In genomic region chr17:10317981-10318551, GRCm38 (mm10) we compare ENCODE assay signal across 7 mouse cellular contexts. TPM values are rescaled to one million over a fixed set of nuclear protein-coding genes. Genes with fewer than 3 reads are reported as not detected.
A peak's percentile ranks its signal among the peaks of the same experiment; 100 is the strongest.
DNase-seq lines count a peak whose midpoint lies in the region; ATAC-seq lines count a peak whose summit lies in the region.

No protein-coding gene starts in this region.

- peak; percentile 90 for DNase-seq in NIH3T3 (ENCODE audit: low read depth)
- peak; percentile 54 for DNase-seq in c-Kit-positive CD71-positive TER-119-negative erythroid progenitor cells, embryonic 14.5 days (ENCODE audit: low read depth)
- DNase-seq in forebrain, embryonic 14.5 days (ENCODE audit: low spot score) = peak; percentile 64
- peak; percentile 63 for DNase-seq in hindbrain, embryonic 10.5 days (ENCODE audit: low spot score)
- peak; percentile 80 for DNase-seq in splenic B cell, adult 2 months (ENCODE audit: low read depth, low spot score)

- peak overlapping the region; percentile 67 for H3K4me2 ChIP-seq in forebrain, embryonic 14.5 days (ENCODE audit: low read length)
- H3K4me2 ChIP-seq in limb, embryonic 15.5 days = peak overlapping the region; percentile 42
- peak overlapping the region; percentile 56 for H3K4me2 ChIP-seq in midbrain, embryonic 15.5 days

- no peak for ATAC-seq in forebrain, embryonic 14.5 days
- ATAC-seq in limb, embryonic 15.5 days (ENCODE audit: insufficient number of reproducible peaks, low FRiP score, low TSS enrichment, low read depth) = 0 out of 2 replicates have a peak, but pooled peaks have one; percentile 37
- ATAC-seq in midbrain, embryonic 15.5 days (replicated peaks) = no peak

- peak overlapping the region; percentile 100 for H3K27ac ChIP-seq in forebrain, embryonic 14.5 days (ENCODE audit: low read depth, low read length)
- peak overlapping the region; percentile 100 for H3K27ac ChIP-seq in hindbrain, embryonic 10.5 days
- H3K27ac ChIP-seq in limb, embryonic 15.5 days = peak overlapping the region; percentile 99
- H3K27ac ChIP-seq in midbrain, embryonic 15.5 days = peak overlapping the region; percentile 98

- H3K4me3 ChIP-seq in forebrain, embryonic 14.5 days (ENCODE audit: low read depth, low read length) = peak overlapping the region; percentile 90
- peak overlapping the region; percentile 93 for H3K4me3 ChIP-seq in hindbrain, embryonic 10.5 days
- H3K4me3 ChIP-seq in limb, embryonic 15.5 days = peak overlapping the region; percentile 85
- peak overlapping the region; percentile 89 for H3K4me3 ChIP-seq in midbrain, embryonic 15.5 days

- WGBS in forebrain, embryonic 14.5 days = under 1% methylated on average over 33 of the region's 46 CpGs
- under 1% methylated on average over 46 of the region's 46 CpGs for WGBS in hindbrain, embryonic 10.5 days
- WGBS in limb, embryonic 15.5 days = under 1% methylated on average over 46 of the region's 46 CpGs
- WGBS in midbrain, embryonic 15.5 days = under 1% methylated on average over 46 of the region's 46 CpGs

- H3K36me3 ChIP-seq in forebrain, embryonic 14.5 days (ENCODE audit: control insufficient read depth, insufficient read depth, low read length) = no peaks in the 10 kb centered on the region
- no peaks in the 10 kb centered on the region; the same call in 1 of the 2 replicates for H3K36me3 ChIP-seq in hindbrain, embryonic 10.5 days
- H3K36me3 ChIP-seq in limb, embryonic 15.5 days = no peaks in the 10 kb centered on the region
- H3K36me3 ChIP-seq in midbrain, embryonic 15.5 days (replicated peaks) = no peaks in the 10 kb centered on the region
- no peaks in the 10 kb centered on the region for H3K36me3 ChIP-seq in splenic B cell, adult 2 months (ENCODE audit: control insufficient read depth, insufficient read depth, low read length, poor library complexity, severe bottlenecking)

- H3K4me1 ChIP-seq in forebrain, embryonic 14.5 days (ENCODE audit: control insufficient read depth, insufficient read depth, low read length) = peaks cover 21% of the 10 kb centered on the region
- peaks cover 31% of the 10 kb centered on the region for H3K4me1 ChIP-seq in hindbrain, embryonic 10.5 days (replicated peaks)
- H3K4me1 ChIP-seq in limb, embryonic 15.5 days = peaks cover 11% of the 10 kb centered on the region
- H3K4me1 ChIP-seq in midbrain, embryonic 15.5 days = peaks cover 23% of the 10 kb centered on the region

- no peaks in the 10 kb centered on the region for H3K27me3 ChIP-seq in forebrain, embryonic 14.5 days (replicated peaks; ENCODE audit: control insufficient read depth, insufficient read depth, low read length)
- no peaks in the 10 kb centered on the region for H3K27me3 ChIP-seq in hindbrain, embryonic 10.5 days (ENCODE audit: insufficient read depth, poor library complexity, severe bottlenecking)
- H3K27me3 ChIP-seq in limb, embryonic 15.5 days = no peaks in the 10 kb centered on the region
- H3K27me3 ChIP-seq in midbrain, embryonic 15.5 days (replicated peaks) = no peaks in the 10 kb centered on the region
- H3K27me3 ChIP-seq in splenic B cell, adult 2 months (ENCODE audit: control insufficient read depth, insufficient read depth, low read length, poor library complexity, severe bottlenecking) = no peaks in the 10 kb centered on the region

- peak overlapping the region; percentile 99 for H3K9ac ChIP-seq in forebrain, embryonic 14.5 days (ENCODE audit: low read length)
- H3K9ac ChIP-seq in limb, embryonic 15.5 days = peak overlapping the region; percentile 91
- peak overlapping the region; percentile 95 for H3K9ac ChIP-seq in midbrain, embryonic 15.5 days

- H3K9me3 ChIP-seq in forebrain, embryonic 14.5 days (replicated peaks; ENCODE audit: control insufficient read depth, low read length) = no peaks in the 10 kb centered on the region
- H3K9me3 ChIP-seq in hindbrain, embryonic 10.5 days = no peaks in the 10 kb centered on the region
- H3K9me3 ChIP-seq in limb, embryonic 15.5 days = no peaks in the 10 kb centered on the region
- H3K9me3 ChIP-seq in midbrain, embryonic 15.5 days = no peaks in the 10 kb centered on the region

RNA-seq across cellular contexts. Expression of gene Qk, which starts 1.6 kb away (rescaled TPM):
- 46.6 and 53.3 TPM in 2 replicates for polyA plus RNA-seq in forebrain, embryonic 14.5 days (2014; fragmentation: Nextera tagmentation; extraction: Ambion mirVana)
- polyA plus RNA-seq in hindbrain, embryonic 10.5 days (2016; fragmentation: Nextera tagmentation; extraction: Ambion mirVana) = 34.6 and 41.4 TPM in 2 replicates
- 25.7 and 26.1 TPM in 2 replicates for polyA plus RNA-seq in limb, embryonic 15.5 days (2015; fragmentation: Nextera tagmentation; extraction: Ambion mirVana)
- polyA plus RNA-seq in midbrain, embryonic 15.5 days (2015; fragmentation: Nextera tagmentation; extraction: Ambion mirVana) = 34.5 and 39.0 TPM in 2 replicates
